Mouse (Mus musculus) spleen, postnatal 10 days (tissue): ENCODE data around the gene Taf1.

Source experiments
- DNase-seq, 2 experiments: peaks; one replicate each; pipeline ENCODE4 v3.0.0; 2021 to 2022; ENCODE audit warnings: low spot score in 2 of 2

The Taf1 gene

GRCm38 (mm10) chrX:101532347-101533221, at the start of gene Taf1:
Gene Taf1 (plus strand): TSS chrX:101532734.
- peak; percentile 81 to 92 for DNase-seq

- DNase-seq, result peak; percentile 5 to 50
These were observed 45.9 kb upstream of the Taf1 start for GRCm38 (mm10) chrX:101486487-101487152.

- DNase-seq, result peak; percentile 16 to 69
These were observed 27.9 kb upstream of the Taf1 start for GRCm38 (mm10) chrX:101504636-101505035.

- DNase-seq, result no peak
These were observed 16.8 kb upstream of the Taf1 start for GRCm38 (mm10) chrX:101515710-101516109.

GRCm38 (mm10) chrX:101518006-101518405, 14.5 kb upstream of the Taf1 start:
- no peak for DNase-seq

- no peak for DNase-seq
These were observed 10.5 kb upstream of the Taf1 start for GRCm38 (mm10) chrX:101522027-101522426.

GRCm38 (mm10) chrX:101527356-101527755, 5.2 kb upstream of the Taf1 start:
- peak in 1 of 2 experiments; percentile 40 for DNase-seq

- DNase-seq, result no peak
These were observed 52.9 kb downstream of the Taf1 start for GRCm38 (mm10) chrX:101585455-101585854.

- no peak for DNase-seq
These were observed 83.6 kb downstream of the Taf1 start for GRCm38 (mm10) chrX:101616183-101616582.

GRCm38 (mm10) chrX:101617889-101618288, 85.4 kb downstream of the Taf1 start:
- no peak for DNase-seq

- no peak for DNase-seq
These were observed 87.8 kb downstream of the Taf1 start for GRCm38 (mm10) chrX:101620317-101620716.

- no peak for DNase-seq
These were observed 90.0 kb downstream of the Taf1 start for GRCm38 (mm10) chrX:101622539-101622938.

GRCm38 (mm10) chrX:101636821-101637525, 104.4 kb downstream of the Taf1 start:
- no peak for DNase-seq

- no peak for DNase-seq
These were observed 106.3 kb downstream of the Taf1 start for GRCm38 (mm10) chrX:101638856-101639255.

GRCm38 (mm10) chrX:101639306-101639705, 106.8 kb downstream of the Taf1 start:
- peak in 1 of 2 experiments; percentile 13 for DNase-seq

GRCm38 (mm10) chrX:101639741-101640166, 107.2 kb downstream of the Taf1 start, which contains the start of gene Ogt:
Gene Ogt (plus strand): TSS chrX:101640060.
- DNase-seq, result peak; percentile 77 to 87

GRCm38 (mm10) chrX:101640194-101641160, 107.9 kb downstream of the Taf1 start:
- DNase-seq, result peak; percentile 45 to 63

- no peak for DNase-seq
These were observed 108.6 kb downstream of the Taf1 start for GRCm38 (mm10) chrX:101641161-101641530.

GRCm38 (mm10) chrX:101642091-101642490, 109.6 kb downstream of the Taf1 start:
- DNase-seq, result no peak

- no peak for DNase-seq
These were observed 112.8 kb downstream of the Taf1 start for GRCm38 (mm10) chrX:101645286-101645685.

GRCm38 (mm10) chrX:101646621-101647020, 114.1 kb downstream of the Taf1 start:
- no peak for DNase-seq
